Mouse (Mus musculus): ENCODE measurements around the gene Trappc6a.

Gene Trappc6a

GRCm38 (mm10) chr7:19508150-19508923 is at the start of gene Trappc6a, which contains the start of gene Bloc1s3:
TSS of gene Trappc6a (plus strand) at chr7:19508395.
TSS of gene Bloc1s3 (minus strand) at chr7:19508367.
- peak; percentile 96 for DNase-seq (ENCODE audit: low read depth, low spot score)

GRCm38 (mm10) chr7:19458591-19459111 is 49.5 kb upstream of the Trappc6a start, which contains the start of gene Mark4:
TSS of gene Mark4 (minus strand) at chr7:19458821.
- peak; percentile 84 for DNase-seq (ENCODE audit: low read depth, low spot score)

- DNase-seq (ENCODE audit: low read depth, low spot score): no peak
Measured at GRCm38 (mm10) chr7:19459144-19459870, 48.9 kb upstream of the Trappc6a start.

GRCm38 (mm10) chr7:19460500-19460899 is 47.7 kb upstream of the Trappc6a start:
- no peak for DNase-seq (ENCODE audit: low read depth, low spot score)

- DNase-seq (ENCODE audit: low read depth, low spot score): peak; percentile 87
Measured at GRCm38 (mm10) chr7:19461488-19461887, 46.7 kb upstream of the Trappc6a start.

GRCm38 (mm10) chr7:19462443-19462842 is 45.8 kb upstream of the Trappc6a start:
- no peak for DNase-seq (ENCODE audit: low read depth, low spot score)

GRCm38 (mm10) chr7:19462884-19463381 is 45.3 kb upstream of the Trappc6a start, which contains the start of gene Exoc3l2:
TSS of gene Exoc3l2 (plus strand) at chr7:19463331.
- DNase-seq (ENCODE audit: low read depth, low spot score): no peak

GRCm38 (mm10) chr7:19464367-19465307 is 43.6 kb upstream of the Trappc6a start:
- peak; percentile 61 for DNase-seq (ENCODE audit: low read depth, low spot score)

- DNase-seq (ENCODE audit: low read depth, low spot score): no peak
Measured at GRCm38 (mm10) chr7:19466602-19467145, 41.5 kb upstream of the Trappc6a start.

- DNase-seq (ENCODE audit: low read depth, low spot score): no peak
Measured at GRCm38 (mm10) chr7:19467638-19468037, 40.6 kb upstream of the Trappc6a start.

- DNase-seq (ENCODE audit: low read depth, low spot score): no peak
Measured at GRCm38 (mm10) chr7:19468279-19468678, 39.9 kb upstream of the Trappc6a start.

- no peak for DNase-seq (ENCODE audit: low read depth, low spot score)
Measured at GRCm38 (mm10) chr7:19469404-19469803, 38.8 kb upstream of the Trappc6a start.

- DNase-seq (ENCODE audit: low read depth, low spot score): no peak
Measured at GRCm38 (mm10) chr7:19470308-19470707, 37.9 kb upstream of the Trappc6a start.

GRCm38 (mm10) chr7:19472403-19472802 is 35.8 kb upstream of the Trappc6a start:
- no peak for DNase-seq (ENCODE audit: low read depth, low spot score)

- peak; percentile 87 for DNase-seq (ENCODE audit: low read depth, low spot score)
Measured at GRCm38 (mm10) chr7:19473875-19474443, 34.2 kb upstream of the Trappc6a start.

GRCm38 (mm10) chr7:19477084-19477483 is 31.1 kb upstream of the Trappc6a start:
- no peak for DNase-seq (ENCODE audit: low read depth, low spot score)

GRCm38 (mm10) chr7:19477624-19478384 is 30.4 kb upstream of the Trappc6a start:
- DNase-seq (ENCODE audit: low read depth, low spot score): no peak

- no peak for DNase-seq (ENCODE audit: low read depth, low spot score)
Measured at GRCm38 (mm10) chr7:19483281-19483680, 24.9 kb upstream of the Trappc6a start.

- no peak for DNase-seq (ENCODE audit: low read depth, low spot score)
Measured at GRCm38 (mm10) chr7:19485488-19485887, 22.7 kb upstream of the Trappc6a start.

- no peak for DNase-seq (ENCODE audit: low read depth, low spot score)
Measured at GRCm38 (mm10) chr7:19486549-19486948, 21.6 kb upstream of the Trappc6a start.
